Mouse (Mus musculus): ENCODE measurements around the gene Gm10031.
A peak's percentile ranks its signal among the peaks of the same experiment; 100 is the strongest.
"Not testable (repeated sequence)": the region's sequence is repeated elsewhere in the genome, so short reads cannot be mapped to it uniquely, and the experiment has no call there.

The Gm10031 gene

DNA sequence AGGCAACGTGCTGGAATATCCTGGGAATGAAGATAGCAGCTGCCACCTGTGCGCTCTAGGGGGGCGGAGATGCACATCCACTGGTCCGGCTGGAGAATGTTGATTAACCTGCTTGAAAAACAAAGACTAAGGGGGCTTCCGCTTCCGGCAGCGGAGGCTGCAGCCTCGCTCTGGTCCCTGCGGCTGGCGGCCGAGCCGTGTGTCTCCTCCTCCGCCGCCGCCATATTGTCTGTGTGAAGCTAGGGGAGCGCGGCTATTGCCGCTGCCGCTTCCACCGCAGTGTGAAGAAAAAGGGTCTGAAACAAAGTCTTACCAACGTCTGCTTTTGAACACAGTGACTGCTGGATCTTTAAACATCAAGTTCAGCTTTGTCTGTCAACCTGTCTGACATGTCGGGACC is at the start of gene Gm10031:
TSS of gene Gm10031 (plus strand) at position 171 of the 400 bp plus-strand sequence.
- not testable (repeated sequence) for DNase-seq

DNA sequence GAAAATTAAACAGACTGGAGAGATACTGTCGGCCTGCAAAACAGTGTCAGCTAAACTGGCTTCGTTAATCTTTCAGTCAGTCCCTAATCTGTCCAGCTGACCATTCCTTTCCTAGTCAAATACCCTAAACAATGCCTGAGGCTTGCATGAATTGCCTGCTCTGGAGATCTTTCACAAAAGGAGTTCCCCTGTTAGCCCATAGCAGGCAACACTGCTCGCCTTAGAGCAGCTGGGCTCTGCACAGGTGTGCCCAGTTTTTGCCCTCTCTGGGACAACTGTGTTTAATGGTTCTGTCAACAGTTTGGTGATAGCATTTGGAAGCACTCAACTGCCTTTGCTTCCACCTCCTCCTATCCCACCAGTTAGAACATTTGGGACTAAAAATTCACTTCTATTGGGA is 49.0 kb upstream of the Gm10031 start:
- no peak for DNase-seq

DNA sequence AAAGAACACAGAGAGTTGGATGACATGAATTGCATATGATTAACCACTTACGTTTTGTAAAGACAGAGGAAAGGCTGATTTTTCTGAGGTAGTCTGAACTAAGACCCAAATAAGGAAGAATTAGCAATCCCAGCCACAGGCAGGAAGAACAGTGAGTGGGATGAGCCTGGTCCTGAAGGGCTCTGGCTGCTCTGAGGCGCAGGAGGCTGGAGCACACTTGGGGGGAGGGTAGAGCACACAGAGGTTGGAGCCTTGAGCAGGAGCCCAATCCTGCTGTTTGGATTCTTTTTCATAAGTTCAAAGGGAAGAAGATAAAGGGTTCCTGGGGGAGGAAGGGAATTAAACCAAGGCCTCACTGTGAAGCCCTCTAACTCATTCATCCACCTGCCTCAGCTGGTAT is 47.8 kb upstream of the Gm10031 start:
- DNase-seq = no peak

DNA sequence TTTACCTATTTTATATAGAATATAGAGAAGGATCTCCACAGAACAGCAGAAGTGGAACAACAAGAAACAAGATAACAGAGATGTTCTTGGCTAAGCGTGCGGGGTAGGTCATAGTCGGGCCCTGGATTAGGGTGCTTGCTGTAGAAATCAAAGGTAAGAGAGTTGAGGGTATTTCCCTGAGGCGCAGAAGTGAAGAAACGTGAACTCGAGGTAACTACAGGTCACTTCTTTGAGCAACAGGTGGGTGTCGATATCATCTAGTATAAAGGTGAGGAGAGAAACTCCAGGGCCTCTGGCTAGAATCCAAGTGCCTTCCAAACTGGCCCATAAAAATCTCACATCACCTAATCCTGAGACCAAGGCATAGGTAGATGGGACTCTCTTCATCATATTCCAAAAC is 47.3 kb upstream of the Gm10031 start:
- no peak for DNase-seq

DNA sequence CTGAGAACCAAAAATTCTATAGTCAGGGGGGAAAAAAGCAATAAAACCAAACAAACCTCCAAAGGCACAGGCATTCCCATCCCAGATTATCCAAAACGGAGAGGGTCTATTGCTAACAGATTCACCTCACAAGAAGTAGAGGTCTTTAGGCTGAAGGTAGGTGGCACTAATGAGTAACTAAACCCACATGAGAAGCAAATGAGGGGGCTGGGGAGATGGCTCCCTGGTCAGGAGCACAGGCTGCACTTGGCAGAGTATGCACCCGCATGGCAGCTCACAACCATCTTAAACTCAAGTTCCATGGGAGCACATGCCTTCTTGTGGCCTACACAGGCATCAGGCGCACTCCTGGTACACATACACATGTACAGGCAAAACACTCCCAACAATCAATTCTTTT is 42.0 kb upstream of the Gm10031 start:
- no peak for DNase-seq

DNA sequence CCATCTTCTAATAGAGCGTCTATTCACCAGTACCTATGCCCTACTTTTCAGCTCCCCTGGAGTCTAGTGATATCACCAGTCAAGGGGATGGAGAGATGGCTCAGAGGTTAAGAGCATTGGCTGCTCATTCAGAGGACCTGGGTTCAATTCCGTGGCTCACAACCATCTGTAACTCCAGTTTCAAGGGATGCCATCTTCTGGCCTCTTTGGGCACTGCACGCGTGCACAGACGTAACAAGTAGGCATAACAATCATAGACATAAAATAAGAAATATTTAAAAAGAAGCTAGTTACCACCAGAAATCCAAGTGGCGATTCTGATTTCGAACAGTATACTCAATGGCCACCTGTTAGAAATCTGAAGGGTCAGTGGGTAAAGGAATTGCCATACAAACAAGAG is 36.3 kb upstream of the Gm10031 start:
- no peak for DNase-seq

DNA sequence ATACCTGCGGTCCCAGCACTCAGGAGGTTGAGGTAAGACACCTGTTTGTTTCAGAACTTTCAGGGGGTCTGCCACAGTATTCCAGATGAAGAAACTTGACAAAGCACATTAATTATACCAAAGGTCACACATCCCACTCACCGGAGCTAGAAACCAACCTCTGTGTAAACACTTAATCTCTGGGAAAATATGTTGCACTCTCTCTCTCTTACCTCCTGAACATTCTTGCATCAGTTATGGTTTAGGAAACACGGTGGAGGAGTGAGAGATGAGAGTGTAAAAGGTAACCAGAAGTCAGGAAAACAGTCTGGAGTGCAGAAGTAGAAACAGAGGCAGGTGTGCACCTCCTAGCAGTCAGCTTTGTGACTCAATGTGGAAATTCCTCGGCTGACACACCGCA is 35.8 kb upstream of the Gm10031 start:
- no peak for DNase-seq

DNA sequence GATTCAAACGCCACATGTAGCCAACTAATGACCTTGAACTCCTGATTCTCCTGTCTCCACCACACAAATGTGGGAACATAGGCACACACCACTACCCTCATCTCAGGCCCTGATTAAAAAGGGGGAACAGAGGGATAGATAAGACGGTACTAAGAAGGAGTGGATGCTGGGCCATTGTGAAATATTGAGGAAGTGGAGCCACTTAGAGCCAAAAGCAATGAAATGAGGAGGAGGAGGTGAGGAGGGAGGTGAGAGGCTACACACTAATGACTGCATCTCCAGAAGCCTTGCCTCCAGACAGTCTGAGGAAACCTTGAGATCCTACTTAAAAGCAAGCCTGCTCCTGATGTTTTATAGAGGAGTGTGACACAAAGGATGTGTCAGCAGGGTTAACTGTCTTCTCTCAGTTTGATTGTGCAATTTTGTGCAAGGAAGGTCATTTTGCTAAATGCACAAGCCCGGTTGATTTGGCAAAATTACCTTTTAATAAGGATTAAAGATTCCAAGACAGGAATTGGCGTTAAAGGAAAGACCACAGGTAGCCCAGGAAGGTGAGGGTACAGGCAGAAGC is 32.5 kb upstream of the Gm10031 start:
- DNase-seq = no peak

DNA sequence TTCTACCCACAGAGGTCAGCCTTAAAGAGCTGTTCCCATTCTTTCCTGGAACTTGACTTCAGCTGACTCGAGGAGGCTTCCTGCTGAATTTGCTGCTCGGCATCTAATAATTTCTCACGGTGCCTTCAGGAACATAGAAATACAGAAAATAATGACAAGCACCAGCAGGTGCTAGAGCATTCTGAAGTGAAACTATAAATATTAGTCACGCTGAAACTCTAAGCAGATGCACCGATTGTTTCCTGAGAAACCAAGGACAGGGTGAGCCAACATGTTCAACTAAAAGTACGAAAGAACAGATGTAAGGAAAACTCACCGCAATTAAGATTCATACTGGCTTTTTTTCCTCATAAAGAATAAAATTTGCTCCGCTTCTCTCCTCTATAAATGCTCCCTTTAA is 28.8 kb upstream of the Gm10031 start:
- DNase-seq = no peak

DNA sequence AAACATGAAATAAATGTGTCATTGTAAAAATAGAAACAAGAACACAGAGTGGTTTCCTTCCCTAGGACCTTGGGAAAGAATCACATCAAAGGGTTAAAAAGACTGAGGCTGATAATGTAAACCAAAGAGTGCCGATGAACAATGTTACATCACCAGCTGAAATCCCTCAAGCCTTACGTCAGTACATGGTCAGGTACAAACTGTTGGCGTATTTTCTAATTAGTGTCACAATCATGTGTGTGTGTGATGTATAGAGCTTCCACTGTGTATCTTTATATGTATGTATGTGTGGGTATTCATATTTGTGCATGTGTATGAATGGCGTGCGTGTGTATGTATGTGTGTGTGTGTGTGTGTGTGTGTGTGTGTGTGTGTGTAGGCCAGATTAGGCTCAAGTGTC is 26.9 kb upstream of the Gm10031 start:
- no peak for DNase-seq

DNA sequence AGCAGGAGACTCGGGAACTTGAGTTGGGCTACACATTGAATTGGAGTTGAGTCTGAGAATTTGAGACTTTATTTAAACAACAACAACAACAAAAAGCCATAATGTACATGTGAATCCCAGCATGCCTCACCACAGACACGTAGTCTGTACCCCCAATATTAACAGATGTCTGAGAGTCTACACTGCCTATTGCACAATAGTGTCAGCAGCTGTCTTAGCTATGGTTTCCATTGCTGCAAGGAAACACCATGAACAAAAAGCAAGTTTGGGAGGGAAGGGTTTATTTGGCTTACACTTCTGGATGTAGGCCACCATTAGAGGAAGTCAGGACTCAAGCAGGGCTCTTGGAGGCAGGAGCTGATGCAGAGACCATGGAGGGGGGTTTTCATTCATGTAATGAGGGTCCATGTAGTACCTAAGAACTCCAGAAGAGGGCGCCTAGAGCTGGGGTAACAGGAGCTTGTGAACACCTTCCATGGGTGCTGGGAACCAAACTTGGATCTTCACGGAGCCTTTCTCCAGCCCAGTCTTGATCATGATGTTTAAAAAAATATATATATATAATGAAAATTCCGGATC is 18.8 kb upstream of the Gm10031 start:
- peak; percentile 13 for DNase-seq

DNA sequence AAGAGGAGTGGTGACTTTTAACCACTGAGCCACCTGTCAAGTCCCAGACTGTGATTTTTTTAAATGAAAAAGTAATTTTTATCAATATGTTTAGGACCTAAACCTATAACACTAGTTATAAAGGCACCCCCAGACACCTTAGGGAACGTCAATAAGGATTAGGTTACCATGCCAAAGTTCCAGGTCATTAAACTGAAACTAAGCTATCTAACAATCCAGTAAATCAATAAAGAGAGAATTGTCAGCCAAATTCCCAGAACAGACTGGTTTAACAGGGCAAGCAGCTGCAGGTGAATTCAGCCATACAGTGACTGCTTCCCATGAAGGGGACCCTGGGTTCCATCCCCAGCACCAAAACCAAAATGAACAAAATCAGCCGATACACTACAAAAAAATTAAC is 17.9 kb upstream of the Gm10031 start:
- no peak for DNase-seq

DNA sequence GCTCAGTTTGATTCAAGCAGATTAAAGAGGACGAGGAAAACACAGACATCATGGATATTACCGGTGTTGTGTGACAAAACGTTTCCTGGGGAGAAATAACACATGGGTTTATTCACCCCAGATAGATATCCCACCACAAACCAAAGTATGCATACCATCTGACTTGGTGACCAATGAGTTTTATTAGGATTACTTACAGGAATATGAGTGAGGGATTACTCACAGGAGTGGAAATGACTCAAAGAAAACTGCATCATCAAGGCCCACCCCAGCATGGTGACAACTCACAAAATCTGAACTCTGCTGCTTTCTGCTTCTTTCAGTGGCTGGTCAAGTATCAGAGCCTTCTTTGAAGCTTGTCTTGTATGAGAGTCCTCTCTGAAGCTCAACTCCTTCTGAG is 16.1 kb upstream of the Gm10031 start:
- DNase-seq = no peak

DNA sequence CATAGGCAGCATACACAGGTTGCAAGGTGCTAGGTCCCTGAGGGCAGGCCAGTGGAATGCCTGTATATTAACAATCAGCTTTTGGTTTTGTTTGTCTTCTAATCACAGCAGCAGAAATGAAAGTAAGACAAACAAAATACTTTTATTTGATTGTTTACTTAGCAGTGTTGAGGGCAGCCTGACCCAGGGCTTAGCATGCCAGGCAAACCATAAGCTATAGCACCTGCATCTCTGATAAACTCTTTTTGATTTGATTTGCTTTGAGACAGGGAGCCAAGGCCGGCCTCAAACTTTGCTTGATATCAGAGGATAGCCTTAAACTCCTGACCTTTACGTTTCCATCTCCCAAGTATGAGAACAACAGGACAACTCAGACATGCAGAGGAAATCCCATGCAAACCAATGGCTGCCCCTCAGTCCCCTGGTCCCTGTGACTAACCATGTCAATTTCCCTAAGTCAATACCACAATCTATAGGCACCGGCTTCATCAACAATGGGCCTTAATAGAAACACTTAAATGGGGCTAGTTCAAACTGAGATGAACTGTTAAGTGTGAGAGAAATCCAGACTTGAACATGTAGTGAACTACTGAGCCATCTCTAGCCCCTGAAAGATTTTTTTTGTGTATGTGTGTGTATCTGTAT is 3.6 kb upstream of the Gm10031 start:
- no peak for DNase-seq

DNA sequence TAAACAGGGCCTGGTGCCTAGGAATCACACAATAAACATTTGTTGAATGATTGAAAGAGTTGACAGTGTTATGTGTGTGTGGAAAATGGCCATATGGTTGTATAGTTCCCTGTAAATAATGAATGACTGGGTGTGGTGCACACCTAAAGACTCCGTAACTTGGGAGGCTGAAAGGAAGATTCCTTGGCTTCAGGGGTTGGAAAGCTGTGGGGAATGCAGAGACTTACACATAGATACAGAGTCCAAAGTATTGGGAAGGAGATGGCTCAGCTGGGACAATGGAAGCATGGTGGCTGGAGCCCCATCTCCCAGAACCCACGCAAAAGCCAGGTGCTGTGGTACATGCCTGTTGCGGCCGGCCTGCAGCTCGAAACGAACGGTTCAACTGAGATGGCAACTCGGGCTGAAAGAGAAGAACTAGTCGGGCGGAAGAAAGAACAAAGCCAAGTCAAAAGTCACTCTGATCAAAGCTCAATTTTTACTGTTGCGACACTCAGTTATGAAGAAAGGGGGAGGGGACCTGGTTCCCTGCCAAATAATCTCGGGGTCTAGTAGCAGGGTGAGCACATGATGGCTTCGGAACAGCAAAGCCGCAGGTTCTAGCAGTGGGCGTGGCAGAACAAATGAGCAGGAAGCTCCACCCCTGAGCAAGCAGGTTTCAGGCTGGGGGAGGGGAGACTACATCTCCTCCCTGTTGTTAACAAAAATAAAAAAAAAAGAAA is 1.9 kb upstream of the Gm10031 start:
- peak; percentile 73 for DNase-seq

DNA sequence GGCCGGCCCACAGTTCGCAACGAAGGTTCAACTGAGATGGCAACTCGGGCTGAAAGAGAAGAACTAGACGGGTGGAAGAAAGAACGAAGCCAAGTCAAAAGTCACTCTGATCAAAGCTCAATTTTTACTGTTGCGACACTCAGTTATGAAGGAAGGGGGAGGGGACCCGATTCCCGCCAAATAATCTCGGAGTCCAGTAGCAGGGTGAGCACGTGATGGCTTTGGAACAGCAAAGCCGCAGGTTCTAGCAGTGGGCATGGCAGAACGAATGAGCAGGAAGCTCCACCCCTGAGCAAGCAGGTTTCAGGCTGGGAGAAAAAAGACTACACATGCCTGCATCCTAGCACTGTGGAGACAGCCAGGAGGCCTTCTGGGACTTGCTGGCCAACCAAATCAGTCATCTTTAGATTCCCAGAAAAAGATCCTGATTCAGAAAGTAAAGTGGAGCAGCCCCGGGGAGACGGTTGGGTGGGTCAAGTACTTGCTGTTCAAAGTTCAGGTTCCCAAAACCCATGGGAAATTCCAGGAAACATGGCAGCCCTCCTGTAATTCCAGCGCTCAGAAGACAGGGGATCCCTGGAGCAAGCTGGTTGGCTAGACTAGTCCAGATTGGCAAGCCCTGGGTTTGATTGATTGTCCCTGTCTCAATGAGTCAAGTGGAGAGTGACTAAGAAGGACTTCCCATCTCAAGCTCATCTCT is 8.8 kb downstream of the Gm10031 start:
- DNase-seq = not testable (repeated sequence)

DNA sequence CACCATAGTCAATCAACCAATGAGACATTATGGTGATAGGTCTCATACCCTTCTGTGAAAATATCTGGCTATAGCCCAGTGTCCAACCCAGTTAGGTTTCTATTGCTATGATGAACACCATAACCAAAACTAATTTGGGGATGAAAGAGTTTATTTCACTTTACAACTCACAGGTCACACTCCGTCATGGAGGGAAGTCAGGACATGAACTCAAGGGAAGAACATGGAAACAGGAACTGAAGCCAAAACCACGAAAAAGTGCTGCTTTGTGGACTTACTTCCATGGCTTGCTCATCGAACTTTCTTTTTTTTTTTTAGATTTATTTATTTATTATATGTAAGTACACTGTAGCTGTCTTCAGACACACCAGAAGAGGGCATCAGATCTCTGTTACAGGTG is 9.7 kb downstream of the Gm10031 start:
- no peak for DNase-seq

DNA sequence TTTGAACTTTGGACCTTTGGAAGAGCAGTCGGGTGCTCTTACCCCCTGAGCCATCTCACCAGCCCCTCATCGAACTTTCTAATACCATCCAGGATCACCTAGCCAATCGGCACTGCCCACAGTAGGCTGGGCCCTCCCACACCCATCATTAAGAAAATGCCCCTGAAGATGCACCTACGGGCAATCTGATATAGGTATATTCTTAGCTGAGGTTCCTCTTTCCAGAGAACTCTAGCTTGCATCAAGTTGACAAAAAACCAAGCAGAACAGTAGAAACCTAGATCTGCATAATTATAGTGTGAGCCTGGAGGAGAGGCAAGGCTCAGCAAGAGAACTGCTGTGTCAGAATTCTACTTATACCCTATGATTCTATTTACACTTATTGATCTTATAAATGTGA is 10.1 kb downstream of the Gm10031 start:
- DNase-seq = no peak

DNA sequence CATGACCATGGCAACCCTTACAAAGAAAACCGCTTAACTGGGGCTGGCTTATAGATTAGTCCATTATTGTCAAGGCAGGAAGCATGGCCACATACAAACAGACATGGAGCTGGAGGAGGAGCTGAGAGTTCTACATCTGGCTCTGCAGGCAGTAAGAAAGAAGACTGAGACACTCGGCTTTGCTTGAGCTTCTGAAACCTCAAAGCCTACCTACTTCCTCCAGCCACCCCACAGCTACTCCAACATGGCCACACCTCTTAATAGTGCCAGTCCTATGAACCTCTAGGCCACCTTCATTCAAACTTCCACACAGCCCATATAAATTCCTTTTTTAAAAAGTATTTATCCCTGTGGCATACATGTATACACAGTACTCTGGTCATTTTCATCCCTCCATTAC is 13.2 kb downstream of the Gm10031 start:
- DNase-seq = no peak

DNA sequence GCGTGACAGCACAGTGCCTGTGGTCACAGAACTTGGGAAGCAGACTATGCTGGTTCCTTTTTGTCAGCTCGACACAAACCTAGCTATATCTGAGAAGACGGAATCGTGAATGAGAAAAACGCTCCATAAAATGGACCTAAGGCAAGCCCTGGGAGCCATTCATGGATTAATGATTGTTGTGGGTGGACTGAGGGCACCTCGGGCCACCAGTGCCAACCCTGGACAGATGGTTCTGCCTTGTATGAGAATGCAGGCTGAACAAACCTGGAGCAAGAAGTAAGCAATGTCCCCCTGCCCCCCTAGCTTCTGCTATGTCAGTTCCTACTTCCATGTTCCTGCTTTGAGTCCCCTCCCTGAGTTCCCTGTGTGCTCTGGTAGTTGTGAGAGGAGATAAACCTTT is 13.9 kb downstream of the Gm10031 start:
- no peak for DNase-seq

DNA sequence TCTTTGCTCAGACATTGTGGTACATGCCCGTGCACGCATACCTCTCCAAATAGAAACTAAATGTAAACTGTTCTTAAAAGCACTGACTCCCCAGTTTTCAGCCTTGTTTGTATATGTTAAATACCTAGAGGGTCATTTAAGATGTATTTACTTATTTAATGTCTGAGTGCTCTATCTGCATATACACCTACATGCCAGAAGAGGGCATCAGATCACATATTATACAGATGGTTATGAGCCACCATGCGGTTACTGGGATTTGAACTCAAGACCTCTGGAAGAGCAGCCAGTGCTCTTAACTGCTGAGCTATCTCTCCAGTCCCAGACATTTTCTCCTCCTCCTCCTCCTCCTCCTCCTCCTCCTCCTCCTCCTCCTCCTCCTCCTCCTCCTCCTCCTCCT is 14.6 kb downstream of the Gm10031 start:
- no peak for DNase-seq

DNA sequence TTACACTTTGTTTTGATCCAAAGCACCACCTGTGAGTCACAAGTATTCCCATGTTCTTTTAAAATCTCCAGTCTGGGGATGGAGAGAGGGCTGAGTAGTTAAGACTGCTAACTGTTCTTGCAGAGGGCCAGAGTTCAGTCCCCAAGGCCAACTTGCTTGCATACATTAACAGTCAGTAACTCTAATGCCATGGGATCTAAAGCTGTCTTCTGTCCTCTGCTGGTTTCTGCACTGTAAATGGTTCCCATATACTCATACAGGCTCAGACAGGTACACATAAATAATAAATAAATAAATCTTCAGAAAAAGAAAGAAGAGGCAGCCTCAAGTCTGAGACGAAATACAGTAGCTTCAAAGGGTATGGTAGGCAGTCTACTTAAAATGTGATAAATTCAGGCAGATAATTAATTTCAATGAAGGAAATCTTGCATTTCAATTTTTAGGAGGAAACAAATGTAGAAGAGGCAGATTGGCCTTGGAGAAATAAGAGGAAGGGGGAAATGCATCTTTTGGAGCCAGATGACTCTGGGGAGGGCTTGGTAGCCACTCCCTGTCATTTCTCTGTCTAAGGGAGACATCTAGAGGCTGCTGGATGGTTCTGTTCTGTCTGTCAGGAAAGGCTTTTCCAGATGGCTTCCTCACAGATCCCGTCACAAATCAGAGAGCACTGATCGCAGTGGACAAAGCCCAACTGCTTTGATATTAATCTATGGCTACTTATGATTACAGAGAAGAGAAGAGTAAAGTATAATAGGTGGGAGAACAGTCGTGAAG is 16.2 kb downstream of the Gm10031 start:
- DNase-seq = no peak

DNA sequence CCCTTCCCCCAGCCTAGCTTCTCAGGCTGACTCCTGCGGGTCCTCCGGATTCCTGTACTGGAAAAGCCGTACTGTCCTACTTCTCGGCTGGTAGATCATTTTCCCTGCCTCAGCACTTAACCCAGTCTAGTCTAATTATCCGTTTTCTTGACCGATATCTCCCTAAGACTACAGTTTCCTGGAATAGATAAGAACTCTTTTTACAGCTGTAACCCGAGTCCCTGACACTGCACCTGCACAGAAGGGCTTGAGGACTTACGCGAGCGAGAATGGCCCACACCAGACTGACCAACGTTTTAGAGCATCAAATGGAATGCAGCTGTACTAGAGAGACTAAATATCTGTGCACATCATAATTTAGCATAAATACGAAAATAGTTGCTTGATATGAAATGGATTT is 20.2 kb downstream of the Gm10031 start:
- DNase-seq = no peak
